Mouse (Mus musculus) limb, embryonic 12.5 days (tissue): ENCODE measurements around the gene Otos. TPM values are rescaled to one million over a fixed set of nuclear protein-coding genes. Genes with fewer than 3 reads are reported as not detected.

Experiments used
- ATAC-seq: fragments of 200-750 bp; cut with Nextera tagmentation; 2 replicates; pipeline ENCODE4 v1.8.0; 2017; ENCODE audit warnings: low read depth, moderate TSS enrichment; ENCODE audit not compliant: insufficient number of reproducible peaks, insufficient read depth, low FRiP score, low TSS enrichment
- H3K27ac ChIP-seq: fragments of 300-500 bp; sonication (generic); 2 replicates; pipeline ENCODE4 v1.5.1; 2016; ENCODE audit warnings: mild to moderate bottlenecking, moderate library complexity
- H3K27me3 ChIP-seq: fragments of 300-500 bp; sonication (generic); 2 replicates; pipeline ENCODE4 v1.6.1; 2016; ENCODE audit warnings: mild to moderate bottlenecking, moderate library complexity
- H3K36me3 ChIP-seq: fragments of 300-500 bp; sonication (generic); 2 replicates; pipeline ENCODE4 v1.6.1; 2016; ENCODE audit warnings: mild to moderate bottlenecking, moderate library complexity
- H3K4me1 ChIP-seq: fragments of 300-500 bp; sonication (generic); replicated peaks from 2 replicates; pipeline ENCODE4 v1.6.1; 2016
- H3K4me2 ChIP-seq: fragments of 300-500 bp; sonication (generic); 2 replicates; pipeline ENCODE4 v1.6.1; 2016; ENCODE audit warnings: mild to moderate bottlenecking, moderate library complexity
- H3K4me3 ChIP-seq: fragments of 300-500 bp; sonication (generic); replicated peaks from 2 replicates; pipeline ENCODE4 v1.5.1; 2016; ENCODE audit warnings: mild to moderate bottlenecking
- H3K9ac ChIP-seq: fragments of 300-500 bp; sonication (generic); replicated peaks from 2 replicates; pipeline ENCODE4 v1.6.1; 2016; ENCODE audit warnings: mild to moderate bottlenecking, moderate library complexity
- H3K9me3 ChIP-seq: fragments of 300-500 bp; sonication (generic); 2 replicates; pipeline ENCODE4 v1.6.1; 2016; ENCODE audit warnings: mild to moderate bottlenecking, moderate library complexity
- WGBS: fragments of 180-500 bp; shearing (Covaris S2); methylation state at CpG from one replicate; pipeline ENCODE4 v1.1.7; 2016; 5-methylcytosine and 5-hydroxymethylcytosine counted together
- polyA plus RNA-seq: library from polyadenylated mRNA; unstranded; fragments of >200 nt; fragmentation: Nextera tagmentation; extraction: Ambion mirVana; gene quantifications from 2 replicates; pipeline ENCODE4 v1.2.1, GENCODE M21; 2016

The Otos gene
- polyA plus RNA-seq, 1 experiment from 2014 or later = not detected

- Histone ChIP-seq H3K4me3 (no peak overlapping the region), H3K27ac (no peak overlapping the region), H3K27me3 (peaks cover 13% of the 10 kb centered on the region), H3K4me2 (no peak overlapping the region), H3K36me3 (no peaks in the 10 kb centered on the region), H3K9ac (no peak overlapping the region), H3K4me1 (no peaks in the 10 kb centered on the region), H3K9me3 (no peaks in the 10 kb centered on the region)
- 8% methylated on average over 5 of the region's 5 CpGs for WGBS
- ATAC-seq = no peak
Observed at GRCm38 (mm10) chr1:92611008-92611407, 37.6 kb downstream of the Otos start.

DNA sequence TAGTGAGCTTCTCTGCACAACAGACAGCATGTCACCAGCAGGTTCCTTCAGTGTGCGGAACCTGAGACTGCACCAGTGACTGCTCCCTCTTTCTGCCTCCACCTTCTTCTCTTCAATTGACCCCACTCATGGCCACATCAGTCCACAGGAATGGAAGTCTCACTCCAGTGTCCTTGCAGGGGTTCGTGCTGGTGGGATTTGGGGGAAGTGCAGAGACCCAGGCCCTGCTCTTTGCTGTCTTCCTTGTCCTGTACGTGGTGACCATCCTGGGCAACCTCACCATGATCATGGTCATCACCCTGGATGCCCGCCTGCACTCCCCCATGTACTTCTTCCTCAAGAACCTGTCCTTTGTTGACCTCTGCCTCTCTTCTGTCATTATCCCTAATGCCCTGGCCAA, 40.9 kb downstream of the Otos start:
- Histone ChIP-seq H3K27me3 (peaks cover 13% of the 10 kb centered on the region), H3K4me3 (no peak overlapping the region), H3K4me1 (no peaks in the 10 kb centered on the region), H3K4me2 (no peak overlapping the region), H3K9me3 (no peaks in the 10 kb centered on the region), H3K27ac (no peak overlapping the region), H3K9ac (no peak overlapping the region), H3K36me3 (no peaks in the 10 kb centered on the region)
- ATAC-seq = no peak
- WGBS = 80% methylated on average over 4 of the region's 4 CpGs

DNA sequence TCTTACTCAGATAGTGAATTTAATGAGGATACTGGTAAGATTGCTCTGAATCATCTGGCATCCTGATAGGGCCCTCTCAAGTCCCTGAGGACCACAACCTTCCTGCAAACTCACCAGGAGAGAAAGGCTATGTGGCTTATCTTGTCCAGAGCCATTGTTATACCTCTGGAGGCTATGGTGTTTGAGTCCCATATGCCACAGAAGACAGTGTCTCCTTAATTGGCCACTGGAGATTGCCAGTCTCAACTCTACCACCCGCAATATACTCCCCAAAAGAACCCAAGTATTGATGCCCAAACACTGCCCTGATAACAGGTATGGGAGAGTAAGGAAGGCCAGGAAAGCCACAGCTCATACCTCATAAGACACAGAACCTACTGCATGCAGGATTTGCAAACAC, 43.2 kb downstream of the Otos start, which contains the start of gene Olfr1410:
TSS of gene Olfr1410 (plus strand) at position 301 of the 400 bp plus-strand sequence.
- no peak within 1 kb of the TSS for H3K4me2 ChIP-seq
- WGBS = 100% methylated on average over 1 of the region's 1 CpGs
- H3K9me3 ChIP-seq = no peaks in the 10 kb centered on the region
- no peaks in the 10 kb centered on the region for H3K4me1 ChIP-seq
- peaks cover 8% of the 10 kb centered on the region for H3K27me3 ChIP-seq
- no peaks in the 10 kb centered on the region for H3K36me3 ChIP-seq
- no peak for ATAC-seq
- no peak within 1 kb of the TSS for H3K9ac ChIP-seq
- H3K4me3 ChIP-seq = no peak within 1 kb of the TSS
- H3K27ac ChIP-seq = no peak within 1 kb of the TSS

DNA sequence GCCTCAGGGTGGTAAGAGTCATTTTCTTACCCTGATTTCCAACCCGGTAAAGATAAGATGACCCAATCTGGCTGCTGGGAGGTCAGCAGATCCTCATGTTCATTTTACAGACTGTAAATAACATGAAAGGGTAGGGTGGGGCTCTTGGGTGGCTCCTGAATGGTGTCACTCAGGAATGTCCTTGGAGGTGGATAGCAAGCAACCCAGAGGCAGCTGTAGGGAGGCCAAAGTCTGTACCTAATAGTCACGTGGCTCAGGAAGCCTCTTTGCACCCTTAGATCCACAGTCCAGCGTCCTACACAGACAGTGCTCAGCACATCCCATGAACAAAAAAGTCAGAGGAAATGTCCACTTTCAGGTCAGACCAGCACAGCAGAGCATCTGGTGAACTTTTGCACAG, 52.6 kb downstream of the Otos start:
- Histone ChIP-seq H3K9me3 (no peaks in the 10 kb centered on the region), H3K4me1 (no peaks in the 10 kb centered on the region), H3K4me2 (no peak overlapping the region), H3K4me3 (no peak overlapping the region), H3K27ac (no peak overlapping the region), H3K36me3 (no peaks in the 10 kb centered on the region), H3K9ac (no peak overlapping the region), H3K27me3 (no peaks in the 10 kb centered on the region)
- ATAC-seq = no peak
- 78% methylated on average over 3 of the region's 3 CpGs for WGBS

Other genes starting within 250 kb of the Otos start
- 248 and 257 TPM in 2 replicates for gene Ndufa10, start 175.0 kb downstream of the Otos start, polyA plus RNA-seq
- not detected in 2 replicates for gene Olfr1416, start 163.7 kb downstream of the Otos start, polyA plus RNA-seq
- gene Olfr1415, start 152.7 kb downstream of the Otos start, polyA plus RNA-seq = not detected in 2 replicates
- gene Olfr1414, start 130.2 kb downstream of the Otos start, polyA plus RNA-seq = not detected in 2 replicates
- not detected in 2 replicates for gene Olfr1413, start 77.5 kb downstream of the Otos start, polyA plus RNA-seq
- gene Olfr1412, start 63.1 kb downstream of the Otos start, polyA plus RNA-seq = not detected in 2 replicates
- not detected in 2 replicates for gene Olfr1411, start 54.4 kb downstream of the Otos start, polyA plus RNA-seq
- gene Olfr1410, start 43.1 kb downstream of the Otos start, polyA plus RNA-seq = not detected in 2 replicates
- not detected in 2 replicates for gene Olfr12, start 31.1 kb downstream of the Otos start, polyA plus RNA-seq
- gene Cops9, start 6.9 kb downstream of the Otos start, polyA plus RNA-seq = 362 and 363 TPM in 2 replicates
- gene Gpc1, start 182.8 kb upstream of the Otos start, polyA plus RNA-seq = 82.2 and 87.9 TPM in 2 replicates